Mouse (Mus musculus) brain, embryonic 14.5 days (tissue): ENCODE measurements around the gene Rras.

Experiments used
- CTCF ChIP-seq: fragments of 200-500 bp; IDR thresholded peaks from 2 replicates; pipeline ENCODE4 v1.5.1; 2012; ENCODE audit warnings: inconsistent platforms, mild to moderate bottlenecking, moderate library complexity, borderline replicate concordance; ENCODE audit not compliant: insufficient read depth, insufficient read length; ENCODE audit errors: extremely low read depth
- POLR2A ChIP-seq: fragments of 200-500 bp; IDR thresholded peaks from 2 replicates; pipeline ENCODE4 v1.6.1; 2012; ENCODE audit warnings: mild to moderate bottlenecking, inconsistent platforms, borderline replicate concordance; ENCODE audit not compliant: poor library complexity, insufficient read depth, insufficient read length, severe bottlenecking; ENCODE audit errors: extremely low read depth

DNA sequence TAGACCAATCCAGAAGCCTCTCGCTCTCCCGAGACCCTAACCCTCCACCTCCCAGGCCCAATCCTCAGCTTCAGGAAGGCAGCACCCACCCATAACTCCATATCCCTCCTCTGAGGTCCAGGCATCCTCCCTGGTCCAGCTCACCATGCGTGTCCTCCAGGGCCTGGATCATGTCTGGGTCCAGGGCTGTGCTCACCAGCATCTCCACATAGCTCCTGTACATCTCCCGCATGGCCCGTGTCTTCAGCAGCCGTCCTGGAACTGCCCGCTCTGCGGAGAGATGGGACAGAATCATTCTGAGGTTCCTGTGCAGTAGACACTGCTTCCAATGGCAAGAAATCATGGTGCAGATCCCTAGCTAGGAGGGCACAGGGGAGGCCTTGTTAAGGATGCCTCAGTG is 13.1 kb downstream of the Rras start:
- TF ChIP-seq CTCF (no peak), POLR2A (no peak)
